Mouse (Mus musculus): ENCODE results near the gene Lrmda.
"Not testable (repeated sequence)": the region's sequence is repeated elsewhere in the genome, so short reads cannot be mapped to it uniquely, and the experiment has no call there.

The Lrmda gene

DNA sequence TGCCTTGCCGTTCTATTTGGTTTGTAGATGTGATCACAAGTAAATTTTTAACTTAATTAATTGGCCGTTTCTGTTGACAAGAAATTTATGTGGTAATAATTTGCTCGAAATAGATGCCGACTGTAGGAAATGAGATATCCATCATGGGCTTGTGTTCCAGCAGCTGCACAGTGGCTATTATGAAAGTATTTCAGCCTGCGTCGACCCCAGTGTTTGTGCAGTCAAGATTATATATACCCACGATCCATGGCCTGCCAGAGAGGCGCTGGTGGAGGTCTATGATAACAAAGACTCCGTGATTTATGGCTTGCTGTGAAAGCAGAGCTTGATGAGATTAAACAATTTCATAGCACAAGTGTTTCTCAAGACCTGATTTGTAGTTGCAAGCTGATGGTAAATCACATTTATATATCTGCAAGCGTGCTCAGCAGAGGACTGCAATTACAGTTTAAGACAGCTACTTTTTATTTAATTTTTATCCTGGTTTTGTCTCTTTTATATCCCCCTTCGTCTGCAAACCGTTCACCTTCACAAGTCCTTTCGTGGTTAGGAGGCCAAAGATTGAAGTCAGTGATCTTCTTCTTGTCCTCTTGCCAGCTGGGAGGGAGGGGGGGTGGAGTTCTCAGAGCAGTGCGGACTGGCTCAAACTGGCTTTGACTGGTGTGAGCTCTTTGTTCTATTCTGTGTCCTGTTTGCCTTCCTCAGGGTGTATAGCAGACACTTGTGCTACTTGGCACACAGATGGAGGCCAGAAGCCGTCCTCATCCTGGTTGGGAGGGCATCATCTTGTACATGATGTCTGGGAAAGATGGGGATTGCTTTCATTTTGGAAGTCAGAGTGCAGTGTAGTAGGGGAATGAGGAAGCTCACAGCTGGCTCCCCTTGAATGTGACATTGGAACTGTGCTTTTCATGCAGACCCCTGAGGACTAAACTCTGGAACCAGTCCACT, 764.0 kb downstream of the Lrmda start:
- DNase-seq (ENCODE audit: low spot score in 2 of 2): no peak

DNA sequence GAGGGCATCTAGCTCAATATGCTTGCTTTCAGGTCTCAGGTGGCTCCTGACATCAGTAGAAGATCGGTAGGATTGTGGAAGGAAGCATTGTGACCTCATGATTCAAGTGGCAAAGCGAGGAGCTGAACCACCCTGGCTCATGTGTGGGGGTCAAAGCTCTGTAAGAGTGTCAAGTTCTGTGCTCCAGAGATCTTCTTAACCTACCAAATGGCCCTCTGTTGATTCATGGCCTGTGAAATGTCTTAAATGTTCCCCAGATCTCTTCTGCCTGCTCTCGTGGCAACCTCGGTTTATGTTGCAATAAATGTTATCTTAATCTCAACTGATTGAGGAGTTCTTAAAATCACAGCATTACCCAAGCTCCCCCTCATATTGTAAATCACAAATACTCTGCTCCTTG, 780.5 kb downstream of the Lrmda start:
- DNase-seq (ENCODE audit: low spot score in 2 of 2): no peak

DNA sequence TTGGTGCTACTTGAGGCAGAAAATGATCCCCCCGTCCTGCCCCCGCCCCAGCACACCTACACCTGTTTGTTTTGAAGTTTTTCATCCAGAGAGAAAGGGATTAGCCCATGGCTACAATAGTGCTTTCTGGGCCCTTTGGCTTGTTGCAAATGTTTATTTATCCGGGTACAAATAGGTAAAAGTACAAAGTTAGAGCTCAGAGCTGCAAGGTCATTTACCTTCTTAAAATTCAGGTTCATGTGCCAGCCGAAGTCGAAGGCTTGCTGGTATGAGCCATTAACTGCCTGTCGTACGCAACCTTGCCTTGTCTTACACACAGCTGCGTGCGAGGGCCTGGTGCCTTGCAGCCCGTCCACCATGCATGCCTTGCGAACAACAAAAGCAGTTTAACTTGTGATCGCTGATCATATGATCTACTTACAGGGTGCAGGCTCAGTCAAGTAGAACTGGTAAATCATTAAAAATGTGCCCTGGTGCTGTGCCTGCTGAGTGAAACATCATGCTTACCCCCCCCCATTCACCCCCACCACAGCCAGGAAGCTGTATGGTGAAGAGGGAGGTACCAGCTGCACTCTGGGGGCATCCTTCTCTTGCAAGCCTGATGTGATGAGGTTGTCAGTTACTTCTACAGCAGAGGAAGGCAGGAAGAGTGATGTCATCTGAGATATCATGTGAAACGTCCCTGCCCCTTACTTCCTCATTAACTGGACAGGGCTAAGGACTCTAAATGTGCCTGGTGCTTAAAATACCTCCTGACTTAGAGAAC, 781.5 kb downstream of the Lrmda start:
- no peak for DNase-seq (ENCODE audit: low spot score in 2 of 2)

DNA sequence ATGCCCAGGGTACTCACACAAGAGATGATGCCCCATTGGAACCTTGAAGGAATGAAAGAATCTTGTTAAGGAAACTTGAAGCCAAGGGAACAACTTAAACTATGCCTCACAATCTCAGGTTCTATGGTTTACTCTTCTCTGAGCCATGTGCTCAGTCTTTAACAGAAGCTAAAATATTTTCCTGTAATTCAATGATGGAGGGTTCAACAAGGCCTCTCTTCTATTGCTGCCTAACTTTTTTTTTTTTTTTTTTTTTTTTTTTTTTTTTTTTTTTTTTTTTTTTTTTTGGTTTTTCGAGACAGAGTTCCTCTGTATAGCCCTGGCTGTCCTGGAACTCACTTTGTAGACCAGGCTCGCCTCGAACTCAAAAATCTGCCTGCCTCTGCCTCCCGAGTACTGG, 782.2 kb downstream of the Lrmda start:
- not testable (repeated sequence) for DNase-seq (ENCODE audit: low spot score in 2 of 2)

DNA sequence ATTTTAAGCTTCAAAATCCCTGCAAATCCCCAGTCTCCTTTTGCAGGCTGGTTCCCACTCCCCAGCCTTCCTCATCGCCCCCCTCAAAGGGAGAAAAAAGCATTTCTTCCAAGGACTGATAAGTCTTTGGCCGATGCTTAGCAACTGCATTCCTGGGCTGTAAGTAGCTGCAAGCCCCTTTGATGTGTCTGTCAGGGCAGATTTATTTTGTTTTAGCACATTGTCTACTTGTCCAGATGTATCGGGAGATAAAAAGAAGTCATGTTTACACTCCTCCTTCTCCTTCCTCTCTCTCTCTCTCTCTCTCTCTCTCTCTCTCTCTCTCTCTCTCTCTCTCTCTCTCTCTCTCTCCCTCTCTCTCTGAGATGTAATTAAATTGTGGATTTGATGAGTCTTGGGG, 787.8 kb downstream of the Lrmda start:
- no peak for DNase-seq (ENCODE audit: low spot score in 2 of 2)

DNA sequence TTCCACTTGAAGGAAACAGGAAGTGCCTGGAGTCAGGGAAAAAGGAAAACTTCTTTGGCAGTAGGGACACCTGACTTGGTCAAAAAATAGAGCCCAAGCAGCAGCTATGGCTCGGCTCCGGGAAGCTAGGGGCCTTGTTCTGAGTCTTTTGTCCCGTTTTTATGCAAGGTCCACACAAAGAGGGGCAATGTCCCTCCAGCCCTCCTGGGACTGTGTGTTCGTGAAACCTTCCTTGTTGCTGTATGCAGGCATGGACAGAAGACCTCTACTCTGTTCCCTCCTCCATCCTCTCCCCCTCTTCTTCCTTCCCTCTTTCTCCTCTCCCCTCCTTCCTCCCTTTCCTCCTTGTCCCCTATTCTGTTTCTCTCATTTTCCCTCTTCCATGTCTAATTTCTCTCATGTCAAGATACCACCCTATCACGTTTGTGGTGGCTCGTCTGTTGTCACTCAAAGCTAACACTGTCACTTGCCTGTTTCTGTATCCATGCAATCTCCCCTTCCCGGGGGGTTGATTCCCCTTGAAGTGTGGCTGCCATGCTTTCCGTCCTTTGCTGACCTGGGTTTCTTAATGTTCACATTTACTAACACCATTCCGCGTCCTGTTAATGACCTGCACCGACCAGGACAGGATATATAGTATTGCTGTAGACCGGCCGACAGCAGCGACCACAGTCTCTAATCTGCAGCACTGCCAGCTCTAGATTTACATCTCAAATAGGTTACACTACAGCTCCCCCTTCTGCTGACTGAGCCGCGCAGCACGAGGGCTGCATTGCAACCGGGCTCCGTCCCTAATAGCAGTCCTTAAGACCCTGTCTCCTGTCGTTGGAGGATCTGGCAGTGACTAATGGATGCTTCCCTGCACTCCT, 788.4 kb downstream of the Lrmda start:
- peak in 1 of 2 experiments; percentile 17 for DNase-seq (ENCODE audit: low spot score in 2 of 2)

DNA sequence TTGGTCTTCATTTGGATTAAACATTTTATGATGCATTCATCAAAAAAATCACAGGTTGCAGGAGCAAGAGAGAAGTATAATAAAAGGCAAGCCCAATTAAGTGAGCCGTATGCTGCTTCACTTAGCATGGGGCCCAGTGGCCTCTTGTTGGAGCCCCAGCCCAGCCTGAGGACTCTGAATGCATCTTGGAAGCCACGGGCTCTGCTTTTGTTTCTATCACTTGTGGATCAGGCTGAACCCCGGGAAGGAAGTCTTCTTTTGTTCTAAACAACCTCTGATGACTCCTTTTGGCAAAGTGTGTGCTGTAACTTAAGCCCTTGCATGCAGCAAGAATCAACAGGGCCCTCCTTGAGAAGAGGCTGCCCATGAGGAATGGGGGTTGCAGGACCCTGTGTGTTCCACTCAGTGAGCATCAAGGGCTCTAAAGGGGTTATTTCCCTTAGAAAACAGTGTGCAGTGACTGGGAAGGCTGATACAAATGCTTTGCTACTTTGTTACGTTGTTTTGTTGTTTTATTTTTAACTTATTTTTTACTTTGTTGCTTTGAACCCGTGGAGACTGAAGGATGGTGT, 789.2 kb downstream of the Lrmda start:
- DNase-seq (ENCODE audit: low spot score in 2 of 2): no peak

DNA sequence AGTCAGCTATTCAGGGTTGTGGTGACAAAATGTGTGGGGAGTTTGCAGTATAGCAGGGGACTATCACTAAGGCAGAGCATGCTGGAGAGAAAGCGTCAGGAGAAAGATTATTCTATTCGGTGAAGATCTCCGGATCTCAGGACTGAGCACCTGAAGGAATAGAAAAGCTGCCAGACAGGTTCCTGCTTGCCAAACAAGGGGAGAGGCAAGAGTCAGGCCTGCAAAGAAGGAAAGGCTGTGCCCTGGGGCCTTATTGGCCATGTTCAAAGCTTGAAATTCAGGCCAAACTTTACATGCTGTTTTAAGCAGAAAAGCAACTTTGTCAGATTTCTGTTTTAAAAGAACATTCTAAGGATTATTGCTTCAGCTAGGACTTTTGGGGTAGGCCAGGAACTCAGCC, 789.7 kb downstream of the Lrmda start:
- DNase-seq (ENCODE audit: low spot score in 2 of 2): no peak

DNA sequence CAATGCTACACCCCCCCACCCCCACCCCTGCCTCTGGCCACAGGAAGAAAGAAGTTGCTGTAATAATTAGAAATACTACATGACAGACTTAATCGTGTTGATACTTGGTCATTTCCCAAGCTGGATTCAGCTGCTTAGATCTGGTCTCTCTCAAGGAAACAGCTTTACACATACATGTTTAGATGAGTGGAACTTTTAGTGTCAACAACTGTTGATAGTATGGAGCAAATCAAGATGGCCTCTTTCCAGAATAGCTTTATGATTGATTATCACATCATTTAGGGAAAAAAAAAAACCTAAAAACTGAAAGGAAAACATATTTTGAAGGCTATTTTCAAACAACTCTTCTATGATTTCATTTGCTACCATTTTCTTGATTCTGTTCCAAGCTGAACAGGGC, 791.0 kb downstream of the Lrmda start:
- no peak for DNase-seq (ENCODE audit: low spot score in 2 of 2)

DNA sequence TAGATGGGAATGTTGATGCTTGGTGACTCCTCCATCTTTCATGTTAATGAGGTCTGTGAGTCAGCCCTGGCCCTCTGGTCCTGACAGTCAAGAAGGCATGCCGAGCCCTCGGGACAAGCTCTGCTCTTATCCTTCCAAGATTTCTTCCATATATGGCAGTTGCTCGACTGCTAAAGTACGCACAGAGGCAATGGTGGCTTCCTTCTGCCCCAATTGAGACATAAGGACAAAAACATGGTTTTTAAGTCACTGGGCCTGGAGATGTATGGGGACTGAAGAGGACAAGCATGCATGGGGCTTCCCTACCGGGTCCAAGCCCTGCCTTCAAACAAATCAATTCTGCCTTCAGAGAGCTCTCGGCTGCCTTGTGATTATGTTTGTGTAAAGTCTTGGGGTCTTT, 793.3 kb downstream of the Lrmda start:
- no peak for DNase-seq (ENCODE audit: low spot score in 2 of 2)

DNA sequence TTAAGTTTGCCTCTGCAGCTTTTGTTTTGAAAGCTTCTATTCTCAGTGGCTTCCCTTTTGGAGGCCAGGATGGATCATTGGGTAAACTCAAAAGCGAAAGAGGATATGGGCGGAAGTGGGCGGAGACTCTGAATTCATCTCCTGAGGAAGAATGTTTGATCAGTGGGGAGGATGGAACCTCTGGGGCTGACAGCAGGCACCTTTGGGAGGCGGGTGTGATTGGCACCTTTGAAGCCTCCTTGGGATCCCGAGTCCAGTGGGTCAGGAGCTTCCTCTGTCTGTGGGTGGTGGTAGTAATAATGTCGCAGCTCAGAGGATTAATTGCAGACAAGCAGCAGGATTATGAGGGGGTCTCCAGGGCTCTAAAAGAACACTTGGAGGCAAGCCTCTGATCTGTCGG, 793.9 kb downstream of the Lrmda start:
- DNase-seq (ENCODE audit: low spot score in 2 of 2): no peak

DNA sequence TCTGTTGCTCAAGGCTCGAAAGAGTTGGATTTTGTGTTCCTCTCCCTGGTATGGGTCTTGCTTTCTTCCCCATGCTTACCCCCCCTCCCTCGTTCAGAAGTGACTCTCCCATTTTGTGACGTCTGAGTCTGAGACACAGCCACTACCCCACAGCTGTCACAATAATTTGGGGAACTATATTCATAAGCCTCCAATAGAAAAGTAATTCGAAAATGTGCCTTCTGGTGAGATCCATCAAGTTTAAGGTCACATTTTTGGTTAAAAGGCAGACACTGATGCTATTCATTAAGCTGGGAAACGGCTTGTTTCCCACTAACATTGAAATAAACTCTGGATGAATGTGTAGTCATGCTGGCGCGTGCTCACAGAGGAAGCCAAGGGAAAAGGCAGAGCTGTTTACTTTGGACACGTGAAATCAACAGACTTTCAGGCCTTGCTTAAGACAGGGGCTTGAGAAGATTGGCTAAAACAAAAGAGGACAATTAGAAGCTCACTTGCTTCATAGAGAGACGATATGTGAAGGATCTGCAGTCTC, 795.4 kb downstream of the Lrmda start:
- no peak for DNase-seq (ENCODE audit: low spot score in 2 of 2)

DNA sequence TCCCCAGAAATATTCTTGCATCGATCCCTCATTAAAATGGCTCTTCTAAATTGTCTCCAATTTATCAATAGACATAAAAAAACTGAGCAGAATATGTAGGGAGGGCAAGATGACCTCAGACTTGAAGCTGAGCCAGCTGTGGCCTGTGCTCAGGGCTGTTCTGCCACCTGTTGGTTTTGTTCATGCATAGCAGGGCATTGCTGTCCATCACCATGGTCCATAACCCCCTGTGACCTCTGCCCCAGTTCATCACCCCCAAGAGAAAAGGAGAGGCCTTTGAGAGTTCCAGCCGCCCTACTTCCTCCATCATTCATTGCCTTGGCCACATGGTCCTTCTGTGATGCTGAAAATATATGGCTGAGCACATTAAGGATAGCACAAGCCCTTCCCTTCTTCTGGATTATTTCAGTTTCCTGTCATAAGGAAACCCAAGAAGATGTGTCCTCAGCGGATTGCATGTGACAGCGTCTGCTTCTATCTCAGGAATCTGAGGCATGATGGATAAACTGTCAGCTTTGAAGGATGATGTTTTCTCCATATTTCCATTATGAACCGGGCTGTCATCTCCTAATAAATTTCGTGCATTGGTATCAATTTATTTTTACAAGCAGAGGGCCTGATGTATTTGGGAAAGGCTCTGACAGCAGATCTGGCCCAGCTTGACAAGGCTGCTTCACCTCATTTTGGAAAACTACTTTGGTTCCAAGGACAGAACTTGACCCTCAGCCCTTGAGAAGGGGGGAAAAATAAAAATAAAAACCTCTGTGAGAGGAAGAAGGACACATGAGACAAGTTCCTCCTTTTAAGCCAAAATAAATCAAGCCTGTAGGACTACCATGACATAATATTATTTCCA, 798.1 kb downstream of the Lrmda start:
- no peak for DNase-seq (ENCODE audit: low spot score in 2 of 2)

DNA sequence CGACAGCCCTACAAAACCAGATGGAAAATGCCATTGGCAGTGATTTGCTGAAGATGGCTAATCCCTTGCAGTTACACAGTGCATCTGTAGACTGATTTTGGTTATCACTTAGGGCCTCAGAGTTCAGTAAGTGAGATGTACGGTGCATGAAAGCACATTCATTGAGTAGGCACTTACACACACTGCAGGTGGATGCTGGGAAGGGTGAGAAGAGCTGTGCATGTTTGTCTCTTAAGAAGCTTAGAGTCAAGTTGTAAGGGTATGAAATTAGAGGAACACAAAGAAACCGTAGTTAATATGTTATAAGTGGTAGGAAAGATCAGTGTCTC, 798.7 kb downstream of the Lrmda start:
- no peak for DNase-seq (ENCODE audit: low spot score in 2 of 2)

DNA sequence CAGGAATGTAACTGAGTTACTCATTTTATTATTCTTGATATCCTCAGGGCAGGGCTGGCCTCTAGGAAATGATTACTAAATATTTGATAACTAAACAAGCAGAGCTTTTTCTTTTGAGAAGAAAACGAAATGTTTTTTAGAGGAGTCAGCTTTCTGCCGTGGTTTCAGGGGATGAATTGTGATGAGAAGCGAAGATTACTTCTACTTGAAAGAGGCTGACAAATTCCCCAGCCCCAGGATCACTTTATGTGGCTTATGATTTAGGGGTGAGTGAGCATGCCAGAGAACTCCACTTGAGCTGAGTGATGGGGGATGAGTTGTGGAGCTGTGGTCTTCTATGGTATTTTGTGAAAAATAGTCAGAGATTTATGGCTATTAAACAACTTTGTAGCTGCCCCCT, 803.4 kb downstream of the Lrmda start:
- no peak for DNase-seq (ENCODE audit: low spot score in 2 of 2)

DNA sequence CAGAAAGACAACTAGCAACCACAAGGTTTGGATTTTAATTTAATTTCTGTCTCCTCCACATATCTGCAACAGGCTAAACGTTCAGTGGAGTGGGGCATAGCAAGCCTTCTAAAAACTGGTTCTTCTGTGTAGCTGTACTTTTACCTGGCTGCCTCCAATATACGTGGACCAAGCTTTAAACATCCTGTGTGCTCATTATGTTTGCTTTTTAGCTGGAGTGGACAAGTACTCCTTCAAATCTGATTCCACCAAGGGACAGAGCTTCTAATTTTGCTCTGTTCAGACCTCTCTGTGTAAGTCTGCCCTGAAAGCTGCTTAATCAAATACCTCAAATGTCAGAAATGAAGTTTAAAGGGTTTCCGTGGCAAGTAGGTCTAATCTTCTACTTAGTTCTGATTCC, 807.3 kb downstream of the Lrmda start:
- no peak for DNase-seq (ENCODE audit: low spot score in 2 of 2)

DNA sequence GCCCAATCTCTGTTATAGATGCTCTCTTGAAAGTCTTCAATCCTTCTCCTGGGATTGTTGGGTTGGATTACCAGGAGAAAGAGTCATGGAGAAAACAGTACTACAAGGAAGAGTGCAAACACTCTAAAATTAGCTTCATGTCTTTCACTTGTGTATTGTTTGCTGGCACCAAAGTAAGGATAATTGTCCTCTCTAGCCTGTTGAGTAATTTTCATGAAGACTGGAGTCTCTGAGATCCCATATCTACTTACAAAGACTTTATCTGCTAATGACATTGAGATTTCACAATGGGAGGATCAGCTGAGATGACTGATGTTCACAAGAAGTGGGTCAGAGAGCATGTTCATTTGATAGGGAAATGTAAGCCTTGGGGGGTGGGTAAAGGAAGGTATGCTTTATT, 817.5 kb downstream of the Lrmda start:
- DNase-seq (ENCODE audit: low spot score in 2 of 2): no peak

DNA sequence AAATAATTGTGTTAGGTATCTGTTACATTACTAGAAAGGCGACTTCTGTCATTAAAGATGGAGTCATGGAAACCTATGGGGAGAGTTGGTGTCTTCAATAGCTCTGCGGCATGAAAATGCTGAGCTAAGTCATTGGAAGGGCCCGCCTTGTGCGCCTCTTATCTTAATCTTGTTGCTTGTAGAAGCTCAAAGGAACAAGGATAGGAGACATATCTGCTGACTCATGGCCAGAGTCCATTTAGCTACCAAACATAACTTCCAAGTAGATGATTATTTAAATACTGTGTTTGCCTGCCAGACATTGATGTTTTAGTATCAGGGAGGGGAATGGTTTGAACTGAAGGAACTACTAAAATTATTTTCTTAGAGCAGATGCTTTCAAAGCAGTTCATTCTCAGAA, 821.6 kb downstream of the Lrmda start:
- DNase-seq (ENCODE audit: low spot score in 2 of 2): no peak

DNA sequence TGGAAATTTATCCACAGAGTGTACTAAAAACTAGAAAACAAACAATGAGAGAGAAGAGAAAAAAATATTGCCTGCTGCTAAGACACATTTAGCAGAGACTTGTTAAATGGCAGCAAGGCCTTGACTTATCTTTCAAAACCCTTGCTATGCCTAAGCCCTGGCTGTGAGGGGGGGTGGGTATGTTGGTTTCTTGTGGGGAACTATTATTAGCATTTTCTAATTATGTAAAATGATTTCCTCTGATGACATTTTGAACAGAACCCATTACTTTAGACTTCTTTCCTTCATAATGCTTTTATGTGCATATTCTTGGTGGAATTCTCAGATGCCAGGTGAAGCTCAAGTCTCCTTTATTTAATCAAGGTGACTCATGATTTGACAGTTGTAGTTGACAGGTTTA, 824.5 kb downstream of the Lrmda start:
- no peak for DNase-seq (ENCODE audit: low spot score in 2 of 2)

DNA sequence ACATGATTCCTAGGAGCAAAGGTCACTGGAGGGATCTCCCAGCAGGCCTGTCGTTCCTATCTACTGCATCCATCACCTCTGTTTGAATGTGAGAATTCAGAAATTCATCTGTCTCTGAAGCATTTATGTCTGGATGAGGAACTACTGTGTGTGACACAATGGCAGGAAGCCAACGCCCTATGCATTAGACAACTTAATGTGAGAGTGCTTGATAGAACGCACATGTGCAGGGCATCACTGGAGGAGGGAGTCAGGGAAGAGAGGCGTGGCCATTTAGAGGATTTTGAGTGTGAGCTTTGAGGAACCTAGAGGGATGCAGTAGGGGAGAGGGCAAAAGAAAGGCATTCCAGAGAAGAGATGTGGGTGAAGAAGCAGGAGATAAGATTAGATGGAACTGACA, 825.9 kb downstream of the Lrmda start:
- DNase-seq (ENCODE audit: low spot score in 2 of 2): no peak
